Mouse (Mus musculus): ENCODE data around the gene Cckbr.
A peak's percentile ranks its signal among the peaks of the same experiment; 100 is the strongest.

The Cckbr gene

DNA sequence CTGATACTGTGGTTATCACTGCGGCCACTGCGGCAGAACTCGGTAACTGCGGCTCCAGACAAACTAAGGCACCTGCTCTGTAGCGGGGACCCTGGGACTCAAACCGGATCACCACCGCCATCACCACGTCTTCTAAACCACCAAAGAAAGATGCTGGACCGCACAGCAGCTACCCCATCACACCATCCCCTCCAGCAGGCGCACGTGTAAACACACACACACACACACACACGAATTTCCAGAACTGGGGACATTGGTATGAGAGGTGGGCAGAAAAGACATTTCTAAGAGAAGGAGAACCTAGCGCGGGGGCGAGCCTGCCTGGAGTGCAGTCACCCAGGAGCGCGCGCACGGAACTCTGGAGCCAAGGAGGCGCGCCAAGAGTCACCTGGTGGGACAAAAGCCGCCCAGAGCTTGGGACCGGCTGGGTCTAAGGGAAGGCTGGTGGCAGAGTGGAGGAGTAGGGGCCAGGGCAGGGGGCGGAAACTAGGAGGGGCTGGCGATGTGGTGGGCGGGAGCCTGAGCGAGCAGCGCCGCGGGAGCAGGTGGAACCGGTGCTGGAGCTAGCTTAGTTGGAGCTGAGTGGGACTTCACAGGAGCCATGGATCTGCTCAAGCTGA is at the start of gene Cckbr:
TSS of gene Cckbr (plus strand) at position 308 of the 620 bp plus-strand sequence.
- DNase-seq (ENCODE audit: low spot score), result no peak

DNA sequence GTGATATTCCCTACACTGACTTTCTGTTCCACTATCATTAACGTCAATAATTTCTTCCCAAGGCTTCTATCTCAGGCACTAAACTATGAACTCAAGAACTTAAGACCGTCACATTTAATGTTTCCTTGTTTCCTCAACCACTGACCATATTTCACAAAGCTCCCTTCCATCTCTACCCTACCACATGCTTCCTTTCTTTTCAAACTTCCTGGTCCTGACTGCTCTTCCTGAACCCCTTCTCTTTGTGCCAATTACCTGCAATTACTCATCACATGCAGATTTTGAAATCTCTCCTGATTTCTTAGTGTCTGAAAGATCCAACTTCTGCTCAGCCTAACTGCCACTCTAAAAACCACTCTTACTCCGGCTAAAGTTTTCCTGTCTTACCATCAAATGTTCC is 45.2 kb upstream of the Cckbr start:
- DNase-seq (ENCODE audit: low spot score), result no peak

DNA sequence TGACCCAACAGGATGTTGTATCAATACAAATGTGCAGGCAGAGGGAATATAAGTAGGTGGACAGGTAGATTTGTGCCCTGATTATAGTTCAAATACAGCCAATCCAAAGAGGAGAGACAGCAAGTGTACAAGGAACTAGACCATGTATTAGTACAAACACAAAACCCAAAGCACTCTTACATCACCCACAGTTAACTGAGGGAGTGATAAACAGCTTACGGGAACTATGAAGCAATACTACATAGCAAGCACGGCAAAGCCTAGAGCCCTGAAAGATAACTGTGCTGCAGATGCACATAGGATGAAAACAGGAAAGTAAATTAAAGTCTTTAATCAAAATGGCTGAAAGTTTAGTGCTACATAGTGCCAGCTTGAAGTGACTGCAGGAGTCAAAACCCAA is 37.8 kb upstream of the Cckbr start:
- no peak for DNase-seq (ENCODE audit: low spot score)

DNA sequence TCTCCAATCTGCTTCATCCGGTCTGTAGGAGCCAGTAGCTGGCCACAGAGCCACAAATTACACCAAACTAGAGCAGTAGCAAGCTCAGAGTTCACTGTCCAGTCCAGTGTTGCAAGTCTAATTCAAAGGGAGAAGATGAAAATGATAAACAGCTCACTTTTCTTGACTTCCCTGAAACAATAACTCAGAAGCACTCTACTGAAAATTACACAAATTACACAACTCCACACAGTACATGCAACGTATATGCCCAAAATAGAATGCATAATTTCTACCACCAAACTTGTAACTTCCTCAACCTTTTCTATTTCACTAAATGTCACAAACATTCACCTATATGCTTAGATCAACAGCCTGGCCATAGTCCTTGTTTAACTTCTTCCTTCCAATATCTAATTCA is 35.3 kb upstream of the Cckbr start:
- no peak for DNase-seq (ENCODE audit: low spot score)

DNA sequence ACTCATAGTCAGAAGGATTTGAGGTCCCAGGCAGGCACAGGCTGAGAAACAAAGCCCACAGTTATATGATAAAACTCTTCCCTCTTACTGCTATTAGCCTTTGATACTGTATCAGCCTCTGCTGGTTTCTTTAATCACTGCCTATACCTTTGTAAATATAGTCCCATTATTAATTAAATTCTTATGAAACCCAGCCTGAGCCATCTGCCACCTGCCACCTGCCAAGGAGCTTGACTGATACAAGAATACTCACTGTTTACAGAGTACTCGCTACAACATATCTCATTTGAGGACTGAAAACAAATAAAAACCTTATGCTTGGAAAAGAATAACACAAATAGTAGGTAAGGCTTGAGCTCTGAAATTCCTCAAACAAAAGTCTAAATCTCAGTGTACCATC is 30.9 kb upstream of the Cckbr start:
- no peak for DNase-seq (ENCODE audit: low spot score)

DNA sequence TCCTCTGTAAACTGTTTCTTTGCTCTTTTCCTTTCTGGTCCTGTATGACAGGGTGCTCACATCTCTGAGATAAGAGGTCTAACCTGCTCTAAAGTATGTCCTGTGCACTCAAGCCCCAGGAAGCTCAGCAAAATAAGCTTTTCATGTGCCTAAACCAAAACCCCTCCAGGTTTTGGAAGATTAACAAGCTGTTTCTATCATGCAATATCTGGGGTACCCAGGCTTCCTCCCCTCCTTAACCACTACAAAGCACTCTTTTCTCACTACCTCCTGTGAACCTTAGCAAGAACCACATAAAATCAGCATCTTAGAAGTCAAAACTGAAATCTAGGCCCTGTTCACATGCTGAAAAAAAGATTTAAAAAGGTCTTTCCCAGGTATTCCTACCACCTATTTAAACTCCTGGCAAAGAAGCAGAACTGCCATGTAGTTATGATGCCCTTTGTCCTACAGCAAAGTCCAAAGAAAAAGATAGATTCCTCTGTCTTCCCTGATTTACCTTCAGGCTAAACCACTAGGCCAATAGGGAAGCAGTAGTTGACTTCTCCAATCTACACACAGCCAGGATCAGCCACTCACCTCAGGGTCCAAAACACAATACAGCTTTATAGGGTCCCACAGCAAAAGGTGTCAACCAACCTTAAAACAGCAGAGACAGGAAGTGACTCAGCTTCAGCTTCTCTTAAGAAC is 30.3 kb upstream of the Cckbr start:
- no peak for DNase-seq (ENCODE audit: low spot score)

DNA sequence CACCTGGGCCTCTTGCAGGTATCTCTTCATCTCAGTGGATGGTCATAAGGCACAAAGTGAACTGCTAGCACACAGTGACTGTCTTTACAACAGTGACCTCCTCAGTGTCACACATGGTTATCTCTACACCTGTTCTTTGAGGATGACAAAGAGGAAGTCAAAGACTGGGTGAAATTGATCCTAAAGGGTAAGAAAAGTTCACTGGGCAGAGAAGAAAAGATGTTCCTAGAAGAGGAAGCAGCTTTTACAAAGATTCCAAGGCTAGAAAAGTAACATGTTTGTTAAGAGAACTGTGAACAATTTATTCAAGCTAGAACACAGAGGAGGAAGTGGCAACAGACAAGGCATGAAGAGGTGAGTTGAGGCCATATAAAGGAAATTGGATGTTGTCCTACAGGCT is 29.4 kb upstream of the Cckbr start:
- no peak for DNase-seq (ENCODE audit: low spot score)

DNA sequence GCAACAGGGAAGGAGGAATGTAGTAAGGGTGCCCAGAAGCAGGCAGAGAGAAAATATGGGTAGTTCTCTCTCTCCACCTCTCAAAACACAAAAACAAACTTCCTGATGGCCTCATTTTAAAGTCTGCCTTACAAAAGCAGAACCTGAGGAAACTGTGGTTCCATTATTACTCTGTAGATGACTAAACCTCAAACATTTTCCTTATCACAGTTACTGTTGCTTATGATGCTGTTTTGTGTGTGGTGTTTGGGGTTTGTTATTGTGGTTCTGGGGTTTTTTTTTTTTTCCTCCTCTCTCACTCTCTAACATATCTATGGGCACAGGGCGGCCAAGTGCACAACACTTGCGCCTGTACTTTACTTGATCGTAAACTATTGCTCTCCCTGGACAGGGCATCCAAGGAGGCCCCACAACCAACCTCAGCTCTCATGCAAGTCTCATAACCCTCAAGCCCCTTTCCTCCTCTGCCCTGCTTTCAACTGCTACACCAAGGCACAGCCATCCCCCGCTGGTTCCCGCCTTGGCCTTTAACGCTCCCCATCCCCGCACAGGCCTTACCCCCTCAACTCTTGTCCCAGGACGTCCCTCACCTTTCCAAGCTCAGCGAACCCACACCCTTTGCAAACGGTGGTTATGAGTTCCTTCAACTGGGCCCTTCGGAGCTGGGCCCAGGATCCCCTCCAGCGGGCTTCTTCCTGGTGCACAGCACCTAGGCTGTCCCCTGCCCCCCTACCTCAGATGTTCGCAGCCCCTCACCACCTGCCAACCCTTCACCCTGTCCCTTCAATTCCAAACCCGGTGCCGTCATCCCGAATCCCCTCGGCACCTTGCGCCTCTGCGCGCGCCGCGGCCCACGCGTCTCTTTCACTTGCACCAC is 26.2 kb upstream of the Cckbr start:
- no peak for DNase-seq (ENCODE audit: low spot score)

DNA sequence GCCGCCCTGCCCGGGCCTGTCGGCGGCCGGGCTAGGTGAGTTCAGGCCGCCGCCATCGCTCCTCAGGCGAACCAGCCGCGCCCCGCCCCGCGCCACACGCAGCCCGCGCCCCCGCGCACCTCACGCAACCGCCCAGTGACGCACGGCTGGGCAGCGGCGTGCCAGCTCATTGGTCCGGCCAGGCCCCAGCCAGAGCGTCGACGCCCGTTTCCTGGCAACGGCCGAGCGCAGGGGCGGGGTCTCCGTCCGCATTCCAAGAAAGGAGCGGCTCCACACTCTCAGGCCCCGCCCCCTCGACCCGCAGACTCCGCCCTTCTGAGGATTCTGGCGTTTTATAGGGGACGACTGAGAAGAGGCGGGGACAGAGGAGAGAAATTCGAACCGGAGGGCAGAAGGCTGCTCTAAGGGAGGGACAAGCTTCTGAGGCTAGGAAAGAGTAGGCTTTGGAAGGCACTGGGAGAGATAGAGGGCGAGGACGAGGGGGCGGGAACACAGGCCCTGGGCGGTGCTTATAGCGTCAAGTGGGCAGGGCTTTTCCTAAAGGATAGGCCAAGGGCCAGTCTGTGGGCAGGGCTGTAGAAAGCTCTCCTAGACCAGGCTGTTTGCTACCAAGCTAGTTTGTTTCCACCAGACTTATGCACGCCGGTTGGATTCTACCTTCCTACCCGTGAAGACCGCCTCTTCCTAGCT is 25.5 kb upstream of the Cckbr start, which contains the start of gene Fam160a2:
TSS of gene Fam160a2 (minus strand) at position 120 of the 690 bp plus-strand sequence.
- DNase-seq (ENCODE audit: low spot score), result peak; percentile 100

DNA sequence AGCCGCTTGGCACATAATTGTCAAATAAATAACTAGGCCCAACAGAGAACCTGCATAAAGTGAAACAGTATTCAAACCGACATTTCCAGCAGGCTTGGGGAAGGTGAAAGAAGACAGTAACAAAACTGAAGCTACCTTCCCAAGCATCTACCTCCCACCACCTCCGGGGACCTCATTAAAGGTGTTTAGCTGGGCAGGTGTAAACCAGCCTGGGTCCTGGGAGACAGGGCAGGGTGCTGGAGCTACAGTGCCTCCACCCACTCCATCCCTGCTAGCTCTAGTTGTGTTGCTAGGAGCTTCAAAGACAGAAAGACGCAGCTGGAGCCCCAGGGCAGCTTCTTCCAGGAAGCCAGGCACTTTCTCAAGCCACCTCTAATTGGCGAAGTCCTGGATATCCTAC is 21.3 kb upstream of the Cckbr start, which contains the start of gene Cnga4:
TSS of gene Cnga4 (plus strand) at position 301 of the 400 bp plus-strand sequence.
- no peak for DNase-seq (ENCODE audit: low spot score)

DNA sequence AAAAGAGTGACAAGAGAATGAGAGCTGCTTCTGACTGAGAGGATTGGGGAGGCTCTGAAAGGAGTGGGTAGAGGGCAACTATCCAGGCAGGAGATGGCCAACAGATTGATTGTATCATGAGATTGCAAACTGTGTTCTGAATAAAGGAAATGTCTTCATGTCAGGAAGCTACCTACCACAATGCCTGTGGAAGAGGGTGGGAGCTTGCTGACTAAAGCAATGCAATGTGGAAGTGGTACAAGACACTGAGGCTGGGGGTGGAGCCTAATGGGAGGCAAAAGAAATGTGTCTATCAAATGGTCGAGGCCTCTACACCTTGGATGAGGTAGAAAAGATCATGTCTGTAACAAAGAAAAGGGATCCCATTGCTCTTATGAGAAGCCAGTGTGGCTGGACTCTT is 19.2 kb upstream of the Cckbr start:
- no peak for DNase-seq (ENCODE audit: low spot score)

DNA sequence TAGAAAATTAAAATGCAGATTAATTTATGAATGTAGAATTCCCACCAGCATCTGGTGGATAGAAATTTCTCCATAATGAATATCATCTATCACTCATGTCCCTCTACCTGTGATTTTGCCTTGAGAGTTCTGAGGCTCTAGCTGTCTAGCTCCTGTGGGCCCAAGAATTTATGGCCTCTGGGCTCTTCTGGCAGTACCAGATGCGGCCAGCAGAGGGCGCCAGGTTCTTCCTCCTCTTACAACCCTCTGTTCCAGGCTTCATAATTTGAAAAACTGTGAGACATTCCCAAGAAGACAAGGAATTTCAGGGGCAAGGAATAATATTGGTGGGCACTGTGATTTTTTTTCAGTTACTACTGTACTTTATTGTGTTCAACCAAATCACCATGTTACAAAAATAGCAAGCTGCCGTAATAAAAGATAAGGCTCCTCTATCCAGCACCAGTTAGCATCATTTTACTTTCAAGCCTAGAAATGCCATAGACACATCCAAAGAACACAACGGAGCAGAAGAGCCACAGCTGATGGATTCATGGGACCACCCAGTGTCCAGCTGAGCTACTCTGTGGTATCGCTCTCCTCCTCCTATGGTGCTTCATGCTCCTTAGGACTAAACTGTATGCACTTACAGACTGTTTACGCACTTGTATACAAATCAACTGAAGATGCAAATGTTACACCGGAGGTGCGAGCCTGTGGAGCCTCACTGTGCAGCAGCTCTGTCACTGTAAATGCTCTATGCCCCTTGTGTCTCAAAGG is 13.5 kb upstream of the Cckbr start:
- DNase-seq (ENCODE audit: low spot score), result peak; percentile 77

DNA sequence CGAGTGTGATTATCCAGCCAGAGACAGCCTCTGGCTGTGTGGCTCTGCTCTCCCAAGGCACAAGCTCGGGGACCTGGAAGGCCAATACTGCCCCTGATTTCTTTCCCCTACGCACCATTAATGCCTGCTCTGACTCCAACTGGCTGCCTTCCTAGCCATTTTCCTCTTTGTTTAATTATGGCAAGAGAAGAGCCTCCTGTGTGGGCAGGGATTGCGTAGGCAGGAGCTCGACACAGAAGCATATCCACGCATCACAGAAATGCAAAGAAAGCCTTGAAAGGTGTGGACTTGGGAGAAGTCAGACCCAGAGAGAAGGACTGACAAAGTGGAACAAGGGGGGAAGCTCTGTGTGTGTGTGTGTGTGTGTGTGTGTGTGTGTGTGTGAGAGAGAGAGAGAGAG is 11.1 kb upstream of the Cckbr start:
- DNase-seq (ENCODE audit: low spot score), result no peak

DNA sequence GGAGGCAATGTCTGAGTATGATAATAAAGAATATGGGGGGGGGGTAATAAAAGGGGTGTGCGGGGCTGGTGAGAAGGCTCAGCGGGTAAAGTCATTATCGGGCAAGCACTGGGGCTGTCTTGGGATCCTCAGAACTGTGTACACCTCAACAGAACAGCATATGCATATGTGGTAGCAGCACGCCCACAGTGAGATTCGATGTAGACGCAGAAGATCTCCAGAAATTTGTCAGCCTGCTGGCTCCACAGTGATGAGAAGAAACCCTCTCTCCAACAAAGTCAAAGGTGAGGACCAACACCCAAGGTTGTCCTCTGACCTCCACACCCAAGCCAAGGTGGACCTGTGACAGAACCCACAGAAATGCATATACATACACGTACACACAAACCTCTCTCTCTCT is 9.0 kb upstream of the Cckbr start:
- DNase-seq (ENCODE audit: low spot score), result no peak

DNA sequence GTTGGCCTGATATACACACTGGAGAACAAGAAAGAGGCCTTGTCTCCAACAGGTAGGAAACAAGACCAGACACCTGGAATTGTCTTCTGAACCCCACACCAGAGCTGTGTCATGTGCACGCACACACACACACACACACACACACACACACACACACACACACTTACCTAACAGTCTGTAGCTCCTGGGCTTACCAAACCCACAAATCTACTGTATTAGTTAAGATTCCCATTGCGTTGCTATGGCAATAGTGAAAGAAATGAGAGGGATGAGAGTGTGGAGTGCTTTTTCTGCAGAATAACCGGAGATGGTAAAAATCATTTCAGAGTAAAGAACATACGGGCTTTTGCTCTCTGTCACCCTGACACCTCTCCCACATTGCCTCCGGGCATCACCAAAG is 7.4 kb upstream of the Cckbr start:
- DNase-seq (ENCODE audit: low spot score), result no peak

DNA sequence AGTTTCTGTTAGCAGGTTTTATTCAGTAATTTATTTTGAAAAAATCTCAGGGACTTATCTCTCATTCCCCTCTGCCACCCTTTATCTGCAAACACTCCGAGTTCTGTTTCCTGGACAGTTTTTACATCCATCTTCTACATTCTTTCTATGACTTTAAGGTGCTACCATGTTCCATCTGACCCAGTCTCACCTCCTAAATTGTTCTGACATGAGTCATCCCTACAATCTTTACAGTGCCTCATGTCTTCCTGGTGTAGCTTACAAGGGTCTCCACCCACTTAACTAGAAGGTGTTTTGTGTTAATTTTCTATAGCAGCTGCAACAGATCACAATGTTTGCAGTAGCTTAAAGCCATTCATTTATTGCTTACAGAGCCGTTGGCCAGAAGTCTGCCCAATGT is 4.6 kb upstream of the Cckbr start:
- DNase-seq (ENCODE audit: low spot score), result no peak

DNA sequence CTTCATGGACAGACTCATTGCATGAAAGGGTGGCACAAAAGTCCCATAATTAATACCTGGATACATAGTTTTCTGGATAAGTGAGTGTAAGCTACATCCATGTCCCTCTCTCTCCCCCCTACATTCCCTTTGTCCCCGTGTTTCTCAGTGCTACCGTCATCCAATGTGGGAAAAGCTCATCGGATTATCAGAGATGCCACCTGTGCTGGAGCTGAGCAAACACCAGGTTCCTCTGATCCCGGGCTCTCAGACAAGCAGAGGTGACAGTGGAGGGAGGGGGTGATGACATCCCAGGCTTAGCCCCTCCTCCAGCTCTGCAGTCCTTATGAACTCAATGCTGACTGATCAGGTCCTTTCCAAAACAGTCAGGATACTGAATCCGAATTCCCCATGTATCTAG is 1.2 kb upstream of the Cckbr start:
- no peak for DNase-seq (ENCODE audit: low spot score)

DNA sequence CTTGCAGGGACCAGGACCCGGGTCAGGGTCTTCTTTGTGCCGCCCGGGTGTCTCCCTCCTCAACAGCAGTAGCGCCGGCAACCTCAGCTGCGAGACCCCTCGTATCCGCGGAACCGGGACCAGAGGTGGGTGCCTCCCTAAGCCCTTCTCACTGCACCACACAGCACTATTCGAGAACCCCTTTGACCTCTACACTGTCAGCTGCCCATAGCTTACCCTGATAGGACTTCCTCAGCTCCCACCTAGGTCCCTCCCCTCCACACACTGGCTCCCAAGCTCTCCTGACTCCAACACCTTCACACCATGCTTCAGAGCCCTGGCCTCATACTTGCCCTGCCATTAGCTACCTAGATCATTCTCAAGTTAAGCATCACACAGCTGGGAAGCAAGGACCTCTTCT is 520 bp downstream of the Cckbr start:
- no peak for DNase-seq (ENCODE audit: low spot score)

DNA sequence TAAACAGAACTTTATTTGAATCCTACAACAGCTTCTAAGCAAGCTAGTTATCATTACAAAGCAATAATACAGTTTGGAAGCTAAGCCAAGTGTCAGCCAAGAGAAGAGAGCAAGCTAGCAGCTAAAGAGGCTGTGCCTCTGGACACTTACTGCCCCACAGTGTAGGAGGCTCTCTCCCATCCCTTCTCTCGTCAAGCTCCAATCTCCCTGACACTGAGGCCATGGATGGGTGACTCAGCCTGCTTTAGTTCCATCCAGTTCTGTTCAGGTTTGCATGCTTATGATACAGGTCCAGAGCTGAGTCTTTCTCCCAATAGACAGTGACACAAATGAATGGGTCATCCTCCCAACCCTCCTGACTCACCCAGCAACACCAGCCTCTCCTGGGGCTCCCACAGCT is 6.5 kb downstream of the Cckbr start:
- DNase-seq (ENCODE audit: low spot score), result no peak

DNA sequence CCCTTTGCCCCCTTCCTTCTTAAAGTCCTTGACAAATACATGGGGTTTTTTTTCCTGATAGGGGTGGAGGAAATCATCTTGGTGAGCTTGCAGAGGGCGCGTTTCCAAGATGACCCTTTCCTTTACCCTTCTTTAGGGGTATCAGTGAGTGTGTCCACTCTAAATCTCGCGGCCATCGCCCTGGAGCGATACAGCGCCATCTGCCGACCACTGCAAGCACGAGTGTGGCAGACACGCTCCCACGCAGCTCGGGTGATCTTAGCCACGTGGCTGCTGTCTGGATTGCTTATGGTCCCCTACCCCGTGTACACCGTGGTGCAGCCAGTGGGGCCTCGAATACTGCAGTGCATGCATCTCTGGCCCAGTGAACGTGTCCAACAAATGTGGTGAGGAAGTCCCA is 8.3 kb downstream of the Cckbr start:
- DNase-seq (ENCODE audit: low spot score), result no peak

DNA sequence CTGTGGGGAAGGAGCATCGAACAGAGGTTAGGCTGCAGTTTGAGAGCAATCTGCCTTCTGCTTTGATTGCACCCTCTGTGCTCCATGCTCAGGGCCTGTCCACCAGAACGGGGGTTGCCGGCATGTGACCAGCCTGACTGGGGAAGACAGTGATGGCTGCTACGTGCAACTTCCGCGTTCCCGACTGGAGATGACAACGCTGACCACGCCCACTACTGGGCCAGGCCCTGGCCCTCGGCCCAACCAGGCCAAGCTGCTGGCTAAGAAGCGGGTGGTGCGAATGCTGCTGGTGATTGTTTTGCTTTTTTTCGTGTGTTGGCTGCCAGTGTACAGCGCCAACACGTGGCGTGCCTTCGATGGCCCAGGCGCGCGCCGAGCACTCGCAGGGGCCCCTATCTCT is 9.3 kb downstream of the Cckbr start:
- no peak for DNase-seq (ENCODE audit: low spot score)

All from urinary bladder, postnatal 25 days (tissue).